Mouse (Mus musculus): Measurements from ENCODE around the gene Trio.

The Trio gene

GRCm38 (mm10) chr15:27777455-27778190 lies 248.0 kb downstream of the Trio start:
- DNase-seq (ENCODE audit: low read depth, low spot score) = peak; percentile 88

GRCm38 (mm10) chr15:27774481-27774880 lies 251.2 kb downstream of the Trio start:
- no peak for DNase-seq (ENCODE audit: low read depth, low spot score)

- no peak for DNase-seq (ENCODE audit: low read depth, low spot score)
Observed at GRCm38 (mm10) chr15:27772125-27772627, 253.5 kb downstream of the Trio start.

- DNase-seq (ENCODE audit: low read depth, low spot score) = peak; percentile 43
Observed at GRCm38 (mm10) chr15:27771581-27771980, 254.1 kb downstream of the Trio start.

GRCm38 (mm10) chr15:27770513-27771196 lies 255.0 kb downstream of the Trio start:
- DNase-seq (ENCODE audit: low read depth, low spot score) = no peak

- no peak for DNase-seq (ENCODE audit: low read depth, low spot score)
Observed at GRCm38 (mm10) chr15:27761416-27761815, 264.2 kb downstream of the Trio start.

GRCm38 (mm10) chr15:27760655-27761054 lies 265.0 kb downstream of the Trio start:
- DNase-seq (ENCODE audit: low read depth, low spot score) = peak; percentile 65

GRCm38 (mm10) chr15:27759890-27760289 lies 265.8 kb downstream of the Trio start:
- DNase-seq (ENCODE audit: low read depth, low spot score) = no peak

- DNase-seq (ENCODE audit: low read depth, low spot score) = no peak
Observed at GRCm38 (mm10) chr15:27758680-27759079, 267.0 kb downstream of the Trio start.

- no peak for DNase-seq (ENCODE audit: low read depth, low spot score)
Observed at GRCm38 (mm10) chr15:27756426-27756825, 269.2 kb downstream of the Trio start.

- no peak for DNase-seq (ENCODE audit: low read depth, low spot score)
Observed at GRCm38 (mm10) chr15:27754571-27755260, 270.9 kb downstream of the Trio start.

- DNase-seq (ENCODE audit: low read depth, low spot score) = no peak
Observed at GRCm38 (mm10) chr15:27753923-27754322, 271.7 kb downstream of the Trio start.

GRCm38 (mm10) chr15:27752677-27753342 lies 272.8 kb downstream of the Trio start:
- DNase-seq (ENCODE audit: low read depth, low spot score) = peak; percentile 72

- DNase-seq (ENCODE audit: low read depth, low spot score) = peak; percentile 79
Observed at GRCm38 (mm10) chr15:27751612-27752405, 273.8 kb downstream of the Trio start.

- DNase-seq (ENCODE audit: low read depth, low spot score) = no peak
Observed at GRCm38 (mm10) chr15:27748739-27749138, 276.9 kb downstream of the Trio start.

- DNase-seq (ENCODE audit: low read depth, low spot score) = no peak
Observed at GRCm38 (mm10) chr15:27747512-27747911, 278.1 kb downstream of the Trio start.

GRCm38 (mm10) chr15:27744995-27745394 lies 280.7 kb downstream of the Trio start:
- DNase-seq (ENCODE audit: low read depth, low spot score) = no peak

- DNase-seq (ENCODE audit: low read depth, low spot score) = no peak
Observed at GRCm38 (mm10) chr15:27740080-27740479, 285.6 kb downstream of the Trio start.

GRCm38 (mm10) chr15:27731818-27732217 lies 293.8 kb downstream of the Trio start:
- DNase-seq (ENCODE audit: low read depth, low spot score) = no peak

GRCm38 (mm10) chr15:27726228-27726627 lies 299.4 kb downstream of the Trio start:
- no peak for DNase-seq (ENCODE audit: low read depth, low spot score)

Data from 3T3-L1 (cell line).